Mouse (Mus musculus): ENCODE results near the gene Mog. TPM values are rescaled to one million over a fixed set of nuclear protein-coding genes. Genes with fewer than 3 reads are reported as not detected.
"Not testable (repeated sequence)": the region's sequence is repeated elsewhere in the genome, so short reads cannot be mapped to it uniquely, and the experiment has no call there.

Gene Mog
- total RNA-seq, 2 experiments from 2014 or later, result not detected

GRCm38 (mm10) chr17:37046312-37047112 lies 23.3 kb upstream of the Mog start:
- 0 out of 2 replicates have a peak, but pooled peaks have one; percentile 12 for ATAC-seq (replicated peaks; ENCODE audit: low FRiP score, low TSS enrichment, poor library complexity, severe bottlenecking)

GRCm38 (mm10) chr17:37045611-37046311 lies 22.6 kb upstream of the Mog start, which contains the start of gene Gabbr1:
Gabbr1 (plus strand) TSS chr17:37045966.
- peak; percentile 72 for ATAC-seq (replicated peaks; ENCODE audit: low FRiP score, low TSS enrichment, poor library complexity, severe bottlenecking)

GRCm38 (mm10) chr17:37044651-37045244 lies 21.6 kb upstream of the Mog start:
- no peak for ATAC-seq (replicated peaks; ENCODE audit: low FRiP score, low TSS enrichment, poor library complexity, severe bottlenecking)

- ATAC-seq (replicated peaks; ENCODE audit: low FRiP score, low TSS enrichment, poor library complexity, severe bottlenecking), result no peak
These were observed 16.1 kb upstream of the Mog start for GRCm38 (mm10) chr17:37039127-37039894.

- ATAC-seq (replicated peaks; ENCODE audit: low FRiP score, low TSS enrichment, poor library complexity, severe bottlenecking), result no peak
These were observed 6.0 kb upstream of the Mog start for GRCm38 (mm10) chr17:37029162-37029561.

GRCm38 (mm10) chr17:37028683-37029120 lies 5.5 kb upstream of the Mog start:
- ATAC-seq (replicated peaks; ENCODE audit: low FRiP score, low TSS enrichment, poor library complexity, severe bottlenecking), result peak; percentile 98

- ATAC-seq (replicated peaks; ENCODE audit: low FRiP score, low TSS enrichment, poor library complexity, severe bottlenecking), result no peak
These were observed 5.0 kb upstream of the Mog start for GRCm38 (mm10) chr17:37028212-37028611.

GRCm38 (mm10) chr17:37027486-37027885 lies 4.3 kb upstream of the Mog start:
- ATAC-seq (replicated peaks; ENCODE audit: low FRiP score, low TSS enrichment, poor library complexity, severe bottlenecking), result no peak

- ATAC-seq (replicated peaks; ENCODE audit: low FRiP score, low TSS enrichment, poor library complexity, severe bottlenecking), result no peak
These were observed 3.2 kb upstream of the Mog start for GRCm38 (mm10) chr17:37026425-37026824.

GRCm38 (mm10) chr17:37019242-37019641 lies 4.0 kb downstream of the Mog start:
- ATAC-seq (replicated peaks; ENCODE audit: low FRiP score, low TSS enrichment, poor library complexity, severe bottlenecking), result not testable (repeated sequence)

GRCm38 (mm10) chr17:37018328-37018727 lies 4.9 kb downstream of the Mog start:
- ATAC-seq (replicated peaks; ENCODE audit: low FRiP score, low TSS enrichment, poor library complexity, severe bottlenecking), result no peak

- no peak for ATAC-seq (replicated peaks; ENCODE audit: low FRiP score, low TSS enrichment, poor library complexity, severe bottlenecking)
These were observed 6.9 kb downstream of the Mog start for GRCm38 (mm10) chr17:37016333-37016732.

GRCm38 (mm10) chr17:37012141-37012540 lies 11.1 kb downstream of the Mog start:
- no peak for ATAC-seq (replicated peaks; ENCODE audit: low FRiP score, low TSS enrichment, poor library complexity, severe bottlenecking)

GRCm38 (mm10) chr17:37011719-37012118 lies 11.5 kb downstream of the Mog start:
- ATAC-seq (replicated peaks; ENCODE audit: low FRiP score, low TSS enrichment, poor library complexity, severe bottlenecking), result no peak

- 0 out of 2 replicates have a peak, but pooled peaks have one; percentile 26 for ATAC-seq (replicated peaks; ENCODE audit: low FRiP score, low TSS enrichment, poor library complexity, severe bottlenecking)
These were observed 13.6 kb downstream of the Mog start for GRCm38 (mm10) chr17:37009460-37010042.

GRCm38 (mm10) chr17:37008161-37008560 lies 15.0 kb downstream of the Mog start:
- no peak for ATAC-seq (replicated peaks; ENCODE audit: low FRiP score, low TSS enrichment, poor library complexity, severe bottlenecking)

- ATAC-seq (replicated peaks; ENCODE audit: low FRiP score, low TSS enrichment, poor library complexity, severe bottlenecking), result no peak
These were observed 19.8 kb downstream of the Mog start for GRCm38 (mm10) chr17:37003366-37003765.

GRCm38 (mm10) chr17:37002364-37003330 lies 20.6 kb downstream of the Mog start:
- peak; percentile 67 for ATAC-seq (replicated peaks; ENCODE audit: low FRiP score, low TSS enrichment, poor library complexity, severe bottlenecking)

Data from megakaryocyte-erythroid progenitor cell, adult 5-6 weeks (primary cell).